Mouse (Mus musculus) testis, adult 2 months (tissue): ENCODE measurements around the gene Gak. TPM values are rescaled to one million over a fixed set of nuclear protein-coding genes. Genes with fewer than 3 reads are reported as not detected.

Experiments
- H3K27ac ChIP-seq: fragments of 200-500 bp; 2 replicates; pipeline ENCODE4 v1.5.1; 2012; ENCODE audit warnings: low read depth, low read length; ENCODE audit not compliant: control insufficient read depth, insufficient read depth
- H3K27me3 ChIP-seq: fragments of 200-500 bp; 2 replicates; pipeline ENCODE4 v1.6.1; 2012; ENCODE audit warnings: mild to moderate bottlenecking, low read length, moderate library complexity; ENCODE audit not compliant: control insufficient read depth, insufficient read depth
- H3K36me3 ChIP-seq: fragments of 200-500 bp; 2 replicates; pipeline ENCODE4 v1.6.1; 2012; ENCODE audit warnings: mild to moderate bottlenecking, low read length; ENCODE audit not compliant: control insufficient read depth, insufficient read depth
- H3K4me1 ChIP-seq: fragments of 200-500 bp; 2 replicates; pipeline ENCODE4 v1.6.1; 2012; ENCODE audit warnings: low read length; ENCODE audit not compliant: control insufficient read depth, insufficient read depth
- H3K4me3 ChIP-seq: fragments of 200-500 bp; 2 replicates; pipeline ENCODE4 v1.5.1; 2012; ENCODE audit warnings: low read depth, mild to moderate bottlenecking, low read length, moderate library complexity, mixed read lengths; ENCODE audit not compliant: control insufficient read depth
- CTCF ChIP-seq: fragments of 200-500 bp; IDR thresholded peaks from 2 replicates; pipeline ENCODE4 v1.5.1; 2012; ENCODE audit warnings: low read depth, mild to moderate bottlenecking, inconsistent platforms, low read length, moderate library complexity; ENCODE audit not compliant: control insufficient read depth, insufficient read depth, insufficient replicate concordance
- POLR2A ChIP-seq: fragments of 200-500 bp; IDR thresholded peaks from 2 replicates; pipeline ENCODE4 v1.6.1; 2012; ENCODE audit warnings: low read depth, mild to moderate bottlenecking, inconsistent platforms, low read length, moderate library complexity; ENCODE audit not compliant: control insufficient read depth
- polyA plus RNA-seq: library from polyadenylated mRNA; depleted of rRNA; stranded (reverse); fragments of >200 nt; gene quantifications from 2 replicates; pipeline ENCODE4 v1.2.3, GENCODE M21; 2012

Gene Gak
- polyA plus RNA-seq, 1 experiment = 36.8 TPM

GRCm38 (mm10) chr5:108550207-108550594 lies 79.4 kb downstream of the Gak start:
- TF ChIP-seq CTCF (no peak), POLR2A (no peak)
- Histone ChIP-seq H3K4me1 (peaks cover 8% of the 10 kb centered on the region), H3K36me3 (no peaks in the 10 kb centered on the region), H3K4me3 (peak overlapping the region; percentile 2; the same call in 1 of the 2 replicates), H3K27me3 (no peaks in the 10 kb centered on the region), H3K27ac (no peak overlapping the region)

DNA sequence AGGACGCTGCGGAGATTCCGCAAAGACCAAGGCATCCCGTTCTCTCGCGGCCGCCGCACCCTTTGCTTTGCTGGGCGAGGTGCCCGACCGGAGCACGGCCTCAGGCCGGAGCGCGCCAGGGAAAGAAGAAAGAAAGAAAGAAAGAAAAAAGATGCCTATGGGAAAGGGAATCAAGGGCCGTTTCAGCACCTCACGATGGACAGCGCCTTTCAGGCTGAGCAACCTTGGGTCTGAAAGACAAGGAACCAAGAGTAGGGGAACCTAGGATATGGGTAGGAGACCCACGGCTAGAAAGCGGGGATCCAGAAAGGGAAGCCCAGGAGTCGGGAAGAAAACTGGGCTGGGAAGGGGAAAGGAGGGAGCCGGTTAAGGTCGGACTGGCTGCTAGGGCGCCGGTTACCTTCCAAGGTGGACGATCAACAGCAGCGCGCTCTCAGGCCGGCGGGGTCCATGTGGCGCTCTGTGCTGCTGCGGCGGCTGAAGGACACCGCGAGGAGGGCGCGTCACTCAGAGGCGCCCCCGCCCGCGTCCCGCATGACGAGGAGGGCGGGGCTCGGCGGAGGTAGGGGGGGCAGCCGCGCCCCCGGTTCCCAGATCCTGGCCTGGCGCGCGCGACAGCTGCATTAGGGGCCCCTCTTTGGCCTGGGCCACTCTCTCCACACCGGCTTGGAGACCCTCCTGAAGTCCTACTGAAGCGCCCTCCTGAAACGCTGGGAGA lies 79.9 kb downstream of the Gak start, which contains the start of gene Cplx1:
TSS of gene Cplx1 (minus strand) at position 536 of the 718 bp plus-strand sequence.
- no peak for TF ChIP-seq CTCF
- no peak for TF ChIP-seq POLR2A
- H3K4me3 ChIP-seq = peak within 1 kb of the TSS; percentile 2; the same call in 1 of the 2 replicates
- no peaks in the 10 kb centered on the region for H3K36me3 ChIP-seq
- no peaks in the 10 kb centered on the region for H3K27me3 ChIP-seq
- no peak within 1 kb of the TSS for H3K27ac ChIP-seq
- H3K4me1 ChIP-seq = peaks cover 8% of the 10 kb centered on the region

DNA sequence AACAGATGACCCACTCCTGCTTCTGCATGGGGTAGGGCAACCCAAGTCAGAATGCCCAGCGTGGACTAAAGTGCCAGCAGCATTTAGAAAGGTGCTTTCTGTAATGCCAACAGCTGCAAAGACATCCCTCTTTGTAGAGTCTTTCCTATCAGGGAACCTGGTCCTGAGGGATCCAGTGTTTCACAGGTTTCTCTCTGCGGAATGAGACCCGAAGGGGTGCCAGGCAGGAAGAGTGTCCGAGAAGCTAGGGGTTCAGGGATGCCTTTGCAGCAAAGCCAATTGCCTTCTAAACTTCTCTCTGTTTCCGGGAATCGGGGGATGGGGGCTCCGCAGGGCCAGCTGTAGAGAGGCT lies 80.4 kb downstream of the Gak start:
- Histone ChIP-seq H3K4me1 (peaks cover 8% of the 10 kb centered on the region), H3K36me3 (no peaks in the 10 kb centered on the region), H3K27ac (no peak overlapping the region), H3K27me3 (no peaks in the 10 kb centered on the region), H3K4me3 (no peak overlapping the region)
- TF ChIP-seq POLR2A = no peak
- TF ChIP-seq CTCF = no peak

DNA sequence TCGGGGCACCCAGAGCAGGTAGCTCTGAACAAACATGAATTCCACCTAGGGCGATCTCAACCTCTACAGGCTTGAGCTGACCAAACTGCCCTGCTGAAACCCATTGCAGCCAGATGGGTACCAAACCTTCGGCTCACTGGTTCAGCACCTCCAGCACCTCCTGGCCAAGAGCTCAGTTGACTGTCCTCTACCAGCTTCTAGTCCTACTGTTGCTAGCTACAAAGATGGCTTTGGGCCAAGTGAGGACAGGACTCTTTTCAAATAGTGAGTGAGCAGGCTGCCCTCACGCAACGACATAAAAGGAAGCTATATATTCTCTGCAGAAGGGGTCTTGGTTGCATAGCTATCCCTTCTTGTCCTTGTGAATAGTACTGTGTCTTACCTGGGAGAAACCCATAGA lies 81.9 kb downstream of the Gak start:
- Histone ChIP-seq H3K4me3 (no peak overlapping the region), H3K36me3 (no peaks in the 10 kb centered on the region), H3K4me1 (peaks cover 8% of the 10 kb centered on the region), H3K27ac (no peak overlapping the region), H3K27me3 (no peaks in the 10 kb centered on the region)
- no peak for TF ChIP-seq CTCF
- TF ChIP-seq POLR2A = no peak

DNA sequence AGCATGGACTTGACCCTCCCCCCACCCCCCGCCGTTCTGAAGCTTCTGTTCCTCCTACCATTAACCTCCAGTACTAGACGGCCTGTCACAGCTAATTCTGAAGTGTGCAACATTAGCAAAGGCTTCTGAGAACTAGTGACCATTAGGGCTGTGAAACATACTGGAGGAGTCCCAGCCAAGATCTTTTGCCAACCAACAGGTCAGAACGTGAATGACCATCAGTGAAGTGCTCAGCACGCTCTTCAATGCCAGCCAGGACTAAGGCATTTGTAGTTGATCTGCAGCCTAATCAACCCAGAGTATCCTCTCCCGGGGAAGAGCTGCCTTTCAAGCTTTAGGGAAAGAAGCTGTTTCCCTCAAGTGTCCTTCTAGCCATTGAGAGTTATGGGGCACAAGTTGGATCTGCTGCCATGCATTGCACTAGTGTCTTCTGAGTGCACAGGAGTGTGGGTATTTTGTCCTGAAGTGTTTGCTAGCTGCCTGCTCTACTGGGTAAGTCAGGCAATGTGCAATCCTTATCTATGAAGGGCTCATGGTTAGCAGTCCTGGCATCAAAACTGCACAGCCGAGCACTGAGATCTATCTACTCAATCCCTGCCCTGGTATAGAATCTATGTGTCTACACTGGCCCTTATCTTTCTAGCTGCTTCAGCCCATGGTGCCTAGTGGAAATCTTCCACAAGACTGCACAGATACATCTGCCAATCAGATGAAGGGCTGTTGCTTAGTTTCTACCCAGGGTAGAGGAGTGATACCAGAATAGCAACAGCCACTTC lies 85.9 kb downstream of the Gak start:
- H3K27ac ChIP-seq = no peak overlapping the region

GRCm38 (mm10) chr5:108534188-108534587 lies 95.4 kb downstream of the Gak start:
- H3K4me1 ChIP-seq = no peaks in the 10 kb centered on the region
- TF ChIP-seq CTCF = no peak
- no peak for TF ChIP-seq POLR2A
- H3K27me3 ChIP-seq = no peaks in the 10 kb centered on the region
- no peak overlapping the region for H3K27ac ChIP-seq
- no peak overlapping the region for H3K4me3 ChIP-seq
- no peaks in the 10 kb centered on the region for H3K36me3 ChIP-seq

More for the DNA sequence above, 85.9 kb downstream of the Gak start:
- no peaks in the 10 kb centered on the region for H3K36me3 ChIP-seq
- TF ChIP-seq CTCF = no peak
- no peak for TF ChIP-seq POLR2A
- no peak overlapping the region for H3K4me3 ChIP-seq
- no peaks in the 10 kb centered on the region for H3K27me3 ChIP-seq
- no peaks in the 10 kb centered on the region for H3K4me1 ChIP-seq

DNA sequence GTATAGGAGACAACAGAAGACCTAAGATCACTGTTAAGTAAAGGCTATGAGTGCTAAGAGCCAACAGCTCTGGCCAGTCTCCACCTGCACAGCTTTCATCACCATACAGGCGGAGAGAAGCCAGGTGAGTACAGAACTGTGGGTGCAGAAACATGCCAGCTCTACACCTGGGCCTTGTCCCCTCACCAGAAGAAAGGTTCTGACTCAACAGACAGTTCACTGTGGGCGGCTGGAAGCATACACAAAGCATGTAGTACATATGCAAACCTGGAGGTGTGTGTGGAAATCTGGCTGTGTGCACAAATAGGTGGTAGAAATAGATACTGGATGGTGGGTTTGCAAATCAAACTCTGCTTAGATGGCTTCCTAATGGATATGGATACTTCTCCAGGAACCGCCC lies 107.0 kb downstream of the Gak start:
- Histone ChIP-seq H3K27ac (no peak overlapping the region), H3K27me3 (no peaks in the 10 kb centered on the region), H3K4me3 (no peak overlapping the region), H3K36me3 (no peaks in the 10 kb centered on the region), H3K4me1 (no peaks in the 10 kb centered on the region)
- no peak for TF ChIP-seq POLR2A
- TF ChIP-seq CTCF = no peak

- no peaks in the 10 kb centered on the region for H3K36me3 ChIP-seq
- no peak overlapping the region for H3K27ac ChIP-seq
- no peak for TF ChIP-seq CTCF
- TF ChIP-seq POLR2A = no peak
- H3K4me1 ChIP-seq = no peaks in the 10 kb centered on the region
- no peaks in the 10 kb centered on the region for H3K27me3 ChIP-seq
- no peak overlapping the region for H3K4me3 ChIP-seq
Observed at GRCm38 (mm10) chr5:108521896-108522295, 107.7 kb downstream of the Gak start.
